21 mouse cellular contexts compared by ENCODE assay signal in the genomic region with DNA sequence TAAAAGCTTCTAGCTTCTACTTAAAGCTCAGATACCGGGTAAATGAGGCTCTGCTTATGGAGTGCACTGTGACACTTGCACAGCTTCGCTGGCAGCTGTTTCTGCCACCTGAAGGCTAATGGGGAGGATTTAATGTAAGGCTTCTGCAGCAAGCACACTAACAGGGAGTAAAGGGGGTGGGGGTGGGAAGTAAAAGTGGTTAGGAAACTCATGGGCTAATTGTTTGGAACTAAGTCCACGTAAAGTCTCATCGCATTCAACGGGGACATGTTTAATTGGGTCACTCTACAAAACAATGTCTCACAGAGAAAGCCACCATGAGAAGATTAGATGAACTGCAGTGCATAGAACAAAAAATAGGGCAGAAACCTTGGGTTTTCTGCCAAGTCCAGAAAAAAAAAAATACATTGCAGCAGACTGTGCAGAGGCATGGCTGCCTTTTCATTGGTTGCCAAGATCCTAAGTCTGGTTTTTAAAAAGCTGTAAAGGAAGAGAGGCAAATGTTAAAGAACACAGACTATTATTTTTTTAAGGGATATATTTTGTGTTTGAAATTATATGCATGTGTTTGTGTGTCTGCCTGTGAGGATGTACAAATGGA. TPM values are rescaled to one million over a fixed set of nuclear protein-coding genes. Genes with fewer than 3 reads are reported as not detected.
DNase-seq lines count a peak whose midpoint lies in the region; ATAC-seq and TF ChIP-seq lines count a peak whose summit lies in the region.
"Had no signal": no experiment of that assay in that cellular context is flagged by ENCODE, and none has a peak within 500 bp of the region (broad histone marks: within the 10 kb centered on the region; RNA-seq: fewer than 3 reads in every experiment).

No protein-coding gene starts in this region.

- no peak for TF ChIP-seq POLR2A in brain, embryonic 14.5 days (IDR thresholded peaks at IDR 0.05; ENCODE audit: borderline replicate concordance, extremely low read depth, insufficient read depth, insufficient read length, poor library complexity, severe bottlenecking)

- H3K4me1 ChIP-seq in hindbrain, embryonic 16.5 days (ENCODE audit: control insufficient read depth, insufficient read depth, low read depth, low read length), result no peaks in the 10 kb centered on the region
- no peaks in the 10 kb centered on the region for H3K4me1 ChIP-seq in hindbrain, embryonic 10.5 days (replicated peaks)
- H3K4me1 ChIP-seq in midbrain, embryonic 14.5 days (ENCODE audit: control insufficient read depth, insufficient read depth, low read length), result no peaks in the 10 kb centered on the region
- H3K4me1 ChIP-seq in midbrain, embryonic 16.5 days (ENCODE audit: control insufficient read depth, insufficient read depth, low read length), result no peaks in the 10 kb centered on the region
- H3K4me1 ChIP-seq: embryonic facial prominence, embryonic 12.5 days; kidney, embryonic 15.5 days had no signal

- no peak overlapping the region for H3K27ac ChIP-seq in hindbrain, embryonic 16.5 days (ENCODE audit: low read depth, low read length)
- no peak overlapping the region for H3K27ac ChIP-seq in hindbrain, embryonic 10.5 days
- no peak overlapping the region for H3K27ac ChIP-seq in midbrain, embryonic 14.5 days (replicated peaks; ENCODE audit: low read depth, low read length)
- no peak overlapping the region for H3K27ac ChIP-seq in midbrain, embryonic 16.5 days (ENCODE audit: low read length)
- H3K27ac ChIP-seq: embryonic facial prominence, embryonic 12.5 days; hindbrain, embryonic 14.5 days; kidney, embryonic 15.5 days had no signal

- H3K9ac ChIP-seq in hindbrain, embryonic 16.5 days (ENCODE audit: low read depth, low read length), result no peak overlapping the region
- H3K9ac ChIP-seq in midbrain, embryonic 14.5 days (replicated peaks; ENCODE audit: low read length), result no peak overlapping the region
- no peak overlapping the region for H3K9ac ChIP-seq in midbrain, embryonic 16.5 days (ENCODE audit: low read depth, low read length)
- H3K9ac ChIP-seq: embryonic facial prominence, embryonic 12.5 days; hindbrain, embryonic 14.5 days; kidney, embryonic 15.5 days had no signal

- ATAC-seq in hindbrain, embryonic 16.5 days, result no peak
- ATAC-seq in midbrain, embryonic 14.5 days (ENCODE audit: low FRiP score, low TSS enrichment), result no peak
- ATAC-seq in midbrain, embryonic 16.5 days, result no peak
- no peak for ATAC-seq in inflammation-experienced regulatory T-cells, adult 6 months
- ATAC-seq: intestine, postnatal 0 days had no signal

- H3K27me3 ChIP-seq in hindbrain, embryonic 16.5 days (replicated peaks; ENCODE audit: control insufficient read depth, insufficient read depth, low read length), result no peaks in the 10 kb centered on the region
- H3K27me3 ChIP-seq in hindbrain, embryonic 10.5 days (ENCODE audit: insufficient read depth, poor library complexity, severe bottlenecking), result peaks cover 50% of the 10 kb centered on the region
- peaks cover 60% of the 10 kb centered on the region for H3K27me3 ChIP-seq in midbrain, embryonic 14.5 days (ENCODE audit: control insufficient read depth, insufficient read depth, low read length)
- peaks cover 28% of the 10 kb centered on the region for H3K27me3 ChIP-seq in midbrain, embryonic 16.5 days (ENCODE audit: control insufficient read depth, insufficient read depth, low read depth, low read length)
- H3K27me3 ChIP-seq: embryonic facial prominence, embryonic 12.5 days; kidney, embryonic 15.5 days had no signal

- H3K9me3 ChIP-seq in hindbrain, embryonic 16.5 days (ENCODE audit: control insufficient read depth, low read length), result no peaks in the 10 kb centered on the region
- H3K9me3 ChIP-seq in hindbrain, embryonic 10.5 days, result no peaks in the 10 kb centered on the region
- no peaks in the 10 kb centered on the region for H3K9me3 ChIP-seq in midbrain, embryonic 14.5 days (ENCODE audit: control insufficient read depth, low read length)
- H3K9me3 ChIP-seq in midbrain, embryonic 16.5 days (replicated peaks; ENCODE audit: control insufficient read depth, low read length, poor library complexity, severe bottlenecking), result no peaks in the 10 kb centered on the region
- H3K9me3 ChIP-seq: embryonic facial prominence, embryonic 12.5 days; kidney, embryonic 15.5 days had no signal

- peak overlapping the region; percentile 1; the same call in 1 of the 2 replicates for H3K4me2 ChIP-seq in hindbrain, embryonic 16.5 days (ENCODE audit: low read length)
- H3K4me2 ChIP-seq in midbrain, embryonic 14.5 days (ENCODE audit: low read length), result no peak overlapping the region
- no peak overlapping the region for H3K4me2 ChIP-seq in midbrain, embryonic 16.5 days (ENCODE audit: low read length)
- H3K4me2 ChIP-seq: embryonic facial prominence, embryonic 12.5 days; heart, embryonic 11.5 days; hindbrain, embryonic 14.5 days; kidney, embryonic 15.5 days had no signal

- H3K4me3 ChIP-seq in hindbrain, embryonic 16.5 days (ENCODE audit: low read length), result no peak overlapping the region
- no peak overlapping the region for H3K4me3 ChIP-seq in hindbrain, embryonic 10.5 days
- H3K4me3 ChIP-seq in midbrain, embryonic 14.5 days (replicated peaks; ENCODE audit: low read depth, low read length), result no peak overlapping the region
- H3K4me3 ChIP-seq in midbrain, embryonic 16.5 days (ENCODE audit: low read depth, low read length), result no peak overlapping the region
- H3K4me3 ChIP-seq: embryonic facial prominence, embryonic 12.5 days; kidney, embryonic 15.5 days had no signal

- 56% methylated on average over 5 of the region's 5 CpGs for WGBS in hindbrain, embryonic 16.5 days
- 88% methylated on average over 5 of the region's 5 CpGs for WGBS in hindbrain, embryonic 10.5 days
- 66% methylated on average over 5 of the region's 5 CpGs for WGBS in midbrain, embryonic 14.5 days
- WGBS in midbrain, embryonic 16.5 days, result 58% methylated on average over 5 of the region's 5 CpGs

- TF ChIP-seq CTCF in brain, embryonic 14.5 days (IDR thresholded peaks at IDR 0.05; ENCODE audit: borderline replicate concordance, extremely low read depth, insufficient read depth, insufficient read length), result no peak

- no peaks in the 10 kb centered on the region for H3K36me3 ChIP-seq in hindbrain, embryonic 16.5 days (ENCODE audit: control insufficient read depth, insufficient read depth, low read length)
- no peaks in the 10 kb centered on the region for H3K36me3 ChIP-seq in hindbrain, embryonic 10.5 days
- H3K36me3 ChIP-seq in midbrain, embryonic 14.5 days (ENCODE audit: control insufficient read depth, insufficient read depth, low read length), result no peaks in the 10 kb centered on the region
- no peaks in the 10 kb centered on the region for H3K36me3 ChIP-seq in midbrain, embryonic 16.5 days (ENCODE audit: control insufficient read depth, insufficient read depth, low read length)
- H3K36me3 ChIP-seq: embryonic facial prominence, embryonic 12.5 days; kidney, embryonic 15.5 days had no signal

- DNase-seq in cerebellum, adult 9-10 months, result peak; percentile 30
- DNase-seq in cerebellum, postnatal 10 days, result no peak
- no peak for DNase-seq in hindbrain, embryonic 10.5 days (ENCODE audit: low spot score)
- DNase-seq in midbrain, embryonic 14.5 days, result peak; percentile 1
- DNase-seq in brain, embryonic 14.5 days (ENCODE audit: low read depth), result peak; percentile 73
- DNase-seq: cerebellum, adult 8-10 months; gastrocnemius, postnatal 36 days; heart, postnatal 10 days; left cerebral cortex, postnatal 4 days; liver; lung, postnatal 36 days; spleen, adult 18-20 months; thymus, postnatal 36 days had no signal

RNA-seq across cellular contexts. Expression of gene Casc4, which starts 7.3 kb away (rescaled TPM):
- 32.2 and 32.4 TPM in 2 replicates for polyA plus RNA-seq in hindbrain, embryonic 16.5 days (2015; fragmentation: Nextera tagmentation; extraction: Ambion mirVana)
- polyA plus RNA-seq in hindbrain, embryonic 10.5 days (2016; fragmentation: Nextera tagmentation; extraction: Ambion mirVana), result 15.4 and 16.0 TPM in 2 replicates
- polyA plus RNA-seq in midbrain, embryonic 14.5 days (2014; fragmentation: Nextera tagmentation; extraction: Ambion mirVana), result 26.6 and 26.7 TPM in 2 replicates
- polyA plus RNA-seq in midbrain, embryonic 16.5 days (2015; fragmentation: Nextera tagmentation; extraction: Ambion mirVana), result 30.3 and 30.6 TPM in 2 replicates
- 22.3 and 42.0 TPM in 2 replicates for polyA plus RNA-seq in brain, embryonic 14.5 days (2012; rRNA removed)
- polyA plus RNA-seq in inflammation-experienced regulatory T-cells, adult 6 months (2017; shearing (Covaris generic)), result 1 to 10 TPM; 1.2 to 3.5 (median 3.4) TPM

RNA-seq across cellular contexts. Expression of gene Frmd5, which starts 52.6 kb away (rescaled TPM):
- 23.8 and 25.6 TPM in 2 replicates for polyA plus RNA-seq in hindbrain, embryonic 16.5 days (2015; fragmentation: Nextera tagmentation; extraction: Ambion mirVana)
- polyA plus RNA-seq in hindbrain, embryonic 10.5 days (2016; fragmentation: Nextera tagmentation; extraction: Ambion mirVana), result 10.8 and 15.3 TPM in 2 replicates
- 29.0 and 32.0 TPM in 2 replicates for polyA plus RNA-seq in midbrain, embryonic 14.5 days (2014; fragmentation: Nextera tagmentation; extraction: Ambion mirVana)
- polyA plus RNA-seq in midbrain, embryonic 16.5 days (2015; fragmentation: Nextera tagmentation; extraction: Ambion mirVana), result 27.9 and 33.4 TPM in 2 replicates
- polyA plus RNA-seq in brain, embryonic 14.5 days (2012; rRNA removed), result 69.1 and 69.4 TPM in 2 replicates
- polyA plus RNA-seq in inflammation-experienced regulatory T-cells, adult 6 months (2017; shearing (Covaris generic)), result 1 to 10 TPM in 2 of 3 experiments, under 1 TPM in 1; 0.67 to 1.3 (median 1.2) TPM

Comparison
In these comparisons a context has a peak if more than half of its experiments do, and no peak if none do; other contexts are left out.
1. DNase-seq: peak in cerebellum, adult 9-10 months (single experiment), midbrain, embryonic 14.5 days (single experiment) and brain, embryonic 14.5 days (single experiment); none in cerebellum, postnatal 10 days (0 of 2) and hindbrain, embryonic 10.5 days (single experiment).